Mouse (Mus musculus): ENCODE measurements around the gene 3110009E18Rik. TPM values are rescaled to one million over a fixed set of nuclear protein-coding genes. Genes with fewer than 3 reads are reported as not detected.

Gene 3110009E18Rik
- polyA plus RNA-seq, 1 experiment = 5.3 TPM

GRCm38 (mm10) chr1:120202542-120202941 is 81.6 kb downstream of the 3110009E18Rik start:
- peaks cover 18% of the 10 kb centered on the region for H3K4me1 ChIP-seq (ENCODE audit: control insufficient read depth, insufficient read depth, low read length)
- TF ChIP-seq POLR2A (IDR thresholded peaks at IDR 0.05; ENCODE audit: borderline replicate concordance, low read depth, low read length) (no peak), CTCF (IDR thresholded peaks at IDR 0.05; ENCODE audit: low read depth, low read length) (no peak)
- H3K27ac ChIP-seq (ENCODE audit: insufficient read depth, low read depth, low read length) = no peak overlapping the region
- no peak overlapping the region for H3K4me3 ChIP-seq (ENCODE audit: insufficient read depth, low read length)

- Histone ChIP-seq H3K4me1 (ENCODE audit: control insufficient read depth, insufficient read depth, low read length) (peaks cover 24% of the 10 kb centered on the region), H3K4me3 (ENCODE audit: insufficient read depth, low read length) (no peak overlapping the region), H3K27ac (ENCODE audit: insufficient read depth, low read depth, low read length) (no peak overlapping the region)
- no peak for TF ChIP-seq CTCF (IDR thresholded peaks at IDR 0.05; ENCODE audit: low read depth, low read length)
- TF ChIP-seq POLR2A (IDR thresholded peaks at IDR 0.05; ENCODE audit: borderline replicate concordance, low read depth, low read length) = no peak
These were observed 82.8 kb downstream of the 3110009E18Rik start for GRCm38 (mm10) chr1:120203836-120204235.

DNA sequence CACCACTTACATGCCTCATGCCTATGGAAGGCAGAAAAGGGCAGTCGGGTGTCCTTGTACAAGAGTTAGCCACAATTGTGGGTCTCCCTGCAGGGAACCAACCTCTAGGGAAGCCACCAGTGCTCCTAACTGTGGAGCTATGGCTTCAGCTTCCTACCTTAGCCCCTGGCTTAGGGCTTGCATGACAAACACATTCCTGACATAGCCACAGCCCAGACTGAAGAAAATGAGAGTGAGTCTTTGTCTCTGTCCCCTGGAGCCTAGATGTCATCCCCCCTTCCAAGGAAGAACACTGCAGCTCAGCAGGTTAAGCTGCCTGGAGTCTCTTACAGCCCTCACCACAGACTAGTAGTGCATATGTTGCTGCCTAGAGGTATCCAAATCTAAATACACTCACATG is 83.8 kb downstream of the 3110009E18Rik start:
- TF ChIP-seq CTCF (IDR thresholded peaks at IDR 0.05; ENCODE audit: low read depth, low read length) = no peak
- no peak for TF ChIP-seq POLR2A (IDR thresholded peaks at IDR 0.05; ENCODE audit: borderline replicate concordance, low read depth, low read length)
- no peak overlapping the region for H3K4me3 ChIP-seq (ENCODE audit: insufficient read depth, low read length)
- peaks cover 24% of the 10 kb centered on the region for H3K4me1 ChIP-seq (ENCODE audit: control insufficient read depth, insufficient read depth, low read length)
- no peak overlapping the region for H3K27ac ChIP-seq (ENCODE audit: insufficient read depth, low read depth, low read length)

DNA sequence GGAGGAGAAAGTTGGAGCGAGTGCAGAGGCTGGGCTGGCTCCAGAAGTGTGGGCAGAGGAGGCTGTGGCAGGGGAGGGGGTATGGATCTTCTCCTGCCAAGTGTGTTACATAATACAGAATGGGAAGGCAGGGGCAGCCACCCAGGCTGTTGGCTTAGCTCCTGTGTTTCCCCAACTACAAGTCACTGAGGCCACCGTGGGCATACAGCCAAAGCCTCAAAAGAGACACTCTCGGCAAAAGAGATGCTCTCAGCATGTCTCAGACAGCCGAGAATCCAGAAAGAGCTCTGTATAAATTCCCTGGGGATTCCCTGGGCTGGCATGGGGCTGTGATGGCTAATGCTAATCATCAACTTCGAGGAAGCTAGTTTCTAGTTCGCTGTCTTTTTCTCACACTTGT is 86.6 kb downstream of the 3110009E18Rik start:
- H3K4me3 ChIP-seq (ENCODE audit: insufficient read depth, low read length) = no peak overlapping the region
- peaks cover 18% of the 10 kb centered on the region for H3K4me1 ChIP-seq (ENCODE audit: control insufficient read depth, insufficient read depth, low read length)
- H3K27ac ChIP-seq (ENCODE audit: insufficient read depth, low read depth, low read length) = no peak overlapping the region
- no peak for TF ChIP-seq CTCF (IDR thresholded peaks at IDR 0.05; ENCODE audit: low read depth, low read length)
- TF ChIP-seq POLR2A (IDR thresholded peaks at IDR 0.05; ENCODE audit: borderline replicate concordance, low read depth, low read length) = no peak

DNA sequence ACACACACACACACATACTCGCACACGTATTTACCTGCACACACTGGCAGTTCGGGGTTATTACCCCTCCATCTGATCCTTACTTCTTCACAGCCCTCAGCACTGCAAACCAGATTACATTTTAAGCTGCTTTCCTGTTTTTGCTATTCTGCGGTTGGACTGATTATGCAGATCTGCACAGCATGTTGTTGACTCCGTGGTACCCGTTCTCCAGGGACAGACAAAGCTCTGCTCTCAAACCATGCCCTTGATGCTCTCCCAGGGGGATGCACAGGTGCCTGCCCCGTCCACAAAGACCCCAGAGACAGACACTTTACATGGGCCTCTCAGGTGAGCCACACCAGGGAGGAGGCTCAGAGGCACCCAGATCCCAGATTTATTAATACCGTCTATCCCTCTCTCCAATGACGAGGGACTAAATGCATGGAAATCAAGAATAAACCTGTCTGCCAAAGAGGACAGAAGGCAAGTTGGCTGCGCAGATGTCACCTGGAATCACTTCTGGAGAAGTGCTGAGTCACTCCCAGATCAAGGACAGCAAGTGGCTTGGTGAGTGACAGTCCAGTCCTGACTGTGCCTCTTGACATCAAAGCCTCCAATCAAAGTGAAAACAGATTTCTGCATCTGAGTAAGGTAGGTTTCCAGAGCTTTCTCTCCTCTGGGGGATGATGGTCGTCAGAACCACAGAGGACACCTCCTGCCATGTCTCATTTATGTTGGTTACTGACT is 87.7 kb downstream of the 3110009E18Rik start:
- Histone ChIP-seq H3K4me1 (ENCODE audit: control insufficient read depth, insufficient read depth, low read length) (peaks cover 12% of the 10 kb centered on the region), H3K27ac (ENCODE audit: insufficient read depth, low read depth, low read length) (no peak overlapping the region), H3K4me3 (ENCODE audit: insufficient read depth, low read length) (no peak overlapping the region)
- TF ChIP-seq CTCF (IDR thresholded peaks at IDR 0.05; ENCODE audit: low read depth, low read length) (no peak), POLR2A (IDR thresholded peaks at IDR 0.05; ENCODE audit: borderline replicate concordance, low read depth, low read length) (no peak)

DNA sequence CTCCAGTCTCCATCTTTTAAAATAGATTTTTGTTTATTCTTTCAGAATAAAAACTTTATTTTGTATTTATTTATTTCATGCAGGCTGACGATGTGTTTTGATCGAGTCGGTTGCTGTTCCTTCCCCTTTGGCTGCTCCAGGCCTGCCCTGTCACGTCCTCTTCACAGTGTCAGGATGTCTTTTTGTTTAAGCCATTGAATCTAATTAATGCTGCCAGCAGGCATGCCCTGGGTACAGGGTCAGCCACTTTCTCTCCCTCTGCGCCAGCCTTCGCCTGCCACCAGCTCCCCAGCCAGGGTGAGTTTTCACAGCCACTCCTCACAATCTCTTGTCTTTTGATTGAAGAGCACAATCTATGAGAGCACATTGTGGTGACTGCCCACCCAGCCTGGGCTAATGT is 99.9 kb downstream of the 3110009E18Rik start:
- no peak overlapping the region for H3K4me3 ChIP-seq (ENCODE audit: insufficient read depth, low read length)
- no peak overlapping the region for H3K27ac ChIP-seq (ENCODE audit: insufficient read depth, low read depth, low read length)
- H3K4me1 ChIP-seq (ENCODE audit: control insufficient read depth, insufficient read depth, low read length) = no peaks in the 10 kb centered on the region
- TF ChIP-seq POLR2A (IDR thresholded peaks at IDR 0.05; ENCODE audit: borderline replicate concordance, low read depth, low read length) (no peak), CTCF (IDR thresholded peaks at IDR 0.05; ENCODE audit: low read depth, low read length) (no peak)

DNA sequence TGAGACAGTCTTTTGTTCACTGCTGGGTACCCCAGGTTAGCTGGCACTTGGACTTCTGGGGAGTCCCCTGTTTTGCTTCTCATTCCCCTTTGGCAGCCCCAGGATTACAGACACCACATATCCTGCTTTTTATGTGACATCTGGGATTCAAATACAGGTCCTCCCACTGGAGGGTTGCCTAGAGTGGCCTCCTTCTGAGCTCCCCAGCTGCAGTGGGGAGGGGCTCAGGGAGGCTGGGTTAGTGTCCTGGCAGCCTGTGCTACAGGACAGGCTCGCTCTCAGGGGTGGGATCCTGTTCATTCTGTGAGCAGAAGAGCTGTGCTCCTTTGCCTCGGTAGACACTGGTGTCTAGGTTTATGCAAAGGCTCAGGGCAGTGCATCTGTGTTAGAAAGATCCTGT is 100.3 kb downstream of the 3110009E18Rik start:
- TF ChIP-seq CTCF (IDR thresholded peaks at IDR 0.05; ENCODE audit: low read depth, low read length) (no peak), POLR2A (IDR thresholded peaks at IDR 0.05; ENCODE audit: borderline replicate concordance, low read depth, low read length) (no peak)

DNA sequence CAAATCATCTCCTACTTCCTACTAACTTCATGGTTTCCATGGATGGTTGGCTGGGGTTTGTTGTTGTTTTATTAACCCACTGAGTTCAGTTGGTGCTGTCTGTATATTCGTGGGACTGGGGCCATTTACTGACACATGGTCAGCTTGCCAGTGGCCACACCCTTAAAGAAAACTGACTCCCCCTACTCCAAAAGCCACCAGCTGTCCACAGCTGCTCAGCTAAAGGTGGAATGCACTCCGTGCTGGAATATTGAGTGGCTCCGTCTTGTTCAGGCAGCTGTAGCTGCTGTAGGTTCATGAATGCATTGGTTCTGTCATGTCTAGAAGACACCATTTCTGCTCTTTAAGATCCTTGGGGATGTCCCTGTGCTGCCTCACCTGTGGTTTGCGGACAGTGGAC is 102.6 kb downstream of the 3110009E18Rik start:
- H3K27ac ChIP-seq (ENCODE audit: insufficient read depth, low read depth, low read length) = no peak overlapping the region
- H3K4me1 ChIP-seq (ENCODE audit: control insufficient read depth, insufficient read depth, low read length) = no peaks in the 10 kb centered on the region
- no peak overlapping the region for H3K4me3 ChIP-seq (ENCODE audit: insufficient read depth, low read length)
- no peak for TF ChIP-seq CTCF (IDR thresholded peaks at IDR 0.05; ENCODE audit: low read depth, low read length)
- TF ChIP-seq POLR2A (IDR thresholded peaks at IDR 0.05; ENCODE audit: borderline replicate concordance, low read depth, low read length) = no peak

More for the DNA sequence above, 100.3 kb downstream of the 3110009E18Rik start:
- H3K27ac ChIP-seq (ENCODE audit: insufficient read depth, low read depth, low read length) = no peak overlapping the region
- no peak overlapping the region for H3K4me3 ChIP-seq (ENCODE audit: insufficient read depth, low read length)
- no peaks in the 10 kb centered on the region for H3K4me1 ChIP-seq (ENCODE audit: control insufficient read depth, insufficient read depth, low read length)

GRCm38 (mm10) chr1:120229723-120230471 is 108.9 kb downstream of the 3110009E18Rik start:
- Histone ChIP-seq H3K4me3 (ENCODE audit: insufficient read depth, low read length) (no peak overlapping the region), H3K4me1 (ENCODE audit: control insufficient read depth, insufficient read depth, low read length) (no peaks in the 10 kb centered on the region), H3K27ac (ENCODE audit: insufficient read depth, low read depth, low read length) (no peak overlapping the region)
- TF ChIP-seq CTCF (IDR thresholded peaks at IDR 0.05; ENCODE audit: low read depth, low read length) (no peak), POLR2A (IDR thresholded peaks at IDR 0.05; ENCODE audit: borderline replicate concordance, low read depth, low read length) (no peak)

GRCm38 (mm10) chr1:120231334-120231733 is 110.3 kb downstream of the 3110009E18Rik start:
- Histone ChIP-seq H3K4me3 (ENCODE audit: insufficient read depth, low read length) (no peak overlapping the region), H3K27ac (ENCODE audit: insufficient read depth, low read depth, low read length) (no peak overlapping the region)
- TF ChIP-seq POLR2A (IDR thresholded peaks at IDR 0.05; ENCODE audit: borderline replicate concordance, low read depth, low read length) (no peak), CTCF (IDR thresholded peaks at IDR 0.05; ENCODE audit: low read depth, low read length) (peak; percentile 61)

More at GRCm38 (mm10) chr1:120231334-120231733, 110.3 kb downstream of the 3110009E18Rik start:
- peaks cover 13% of the 10 kb centered on the region for H3K4me1 ChIP-seq (ENCODE audit: control insufficient read depth, insufficient read depth, low read length)

All from bone marrow macrophage, adult 2 months (primary cell).